Mouse (Mus musculus): ENCODE data around the gene Azin2. TPM values are rescaled to one million over a fixed set of nuclear protein-coding genes. Genes with fewer than 3 reads are reported as not detected.

Gene Azin2
- total RNA-seq, 2 experiments from 2014 or later = 31.1 to 33.6 TPM

Other genes with a start within 250 kb of the Azin2 start
- under 1 TPM; 0.35 to 0.62 TPM for gene A3galt2, start 207.1 kb downstream of the Azin2 start, total RNA-seq (2021)
- 10 to 100 TPM; 34.7 to 35.5 TPM for gene Zfp362, start 156.4 kb downstream of the Azin2 start, total RNA-seq (2021)
- 10 to 100 TPM; 17.8 to 19.5 TPM for gene Trim62, start 78.9 kb downstream of the Azin2 start, total RNA-seq (2021)
- 10 to 100 TPM; 26.1 to 28.8 TPM for gene Ak2, start 29.5 kb upstream of the Azin2 start, total RNA-seq (2021)
- 10 to 100 TPM; 51.9 to 54.0 TPM for gene Rnf19b, start 95.8 kb upstream of the Azin2 start, total RNA-seq (2021)
- gene Tmem54, start 143.1 kb upstream of the Azin2 start, total RNA-seq (2021) = not detected
- gene Hpca, start 159.6 kb upstream of the Azin2 start, total RNA-seq (2021) = 1,000 to 10,000 TPM; 1,833 to 1,912 TPM
- gene Fndc5, start 174.6 kb upstream of the Azin2 start, total RNA-seq (2021) = 10 to 100 TPM; 70.9 to 75.6 TPM
- 10 to 100 TPM; 32.3 to 37.9 TPM for gene S100pbp, start 227.3 kb upstream of the Azin2 start, total RNA-seq (2021)
- gene Yars, start 227.3 kb upstream of the Azin2 start, total RNA-seq (2021) = 100 to 1,000 TPM in 1 of 2 experiments, 10 to 100 TPM in 1; 96.1 to 101 TPM